Mouse (Mus musculus) spleen, adult 2 months (tissue): ENCODE data around the gene Phf5a. TPM values are rescaled to one million over a fixed set of nuclear protein-coding genes. Genes with fewer than 3 reads are reported as not detected.

Experiments
- DNase-seq, 2 experiments: peaks; one replicate each; pipeline versions ENCODE4 v3.0.0 to v3.0.0-alpha.2; 2012 to 2021; ENCODE audit warnings: low spot score in 2 of 2, low read depth in 1 of 2
- H3K27ac ChIP-seq: fragments of 200-500 bp; 2 replicates; pipeline ENCODE4 v1.5.1; 2012; ENCODE audit warnings: low read length, inconsistent platforms; ENCODE audit not compliant: insufficient read depth
- H3K27me3 ChIP-seq: fragments of 200-500 bp; 2 replicates; pipeline ENCODE4 v1.6.1; 2012; ENCODE audit warnings: mild to moderate bottlenecking, moderate library complexity, low read length, inconsistent platforms; ENCODE audit not compliant: control insufficient read depth, insufficient read depth
- H3K36me3 ChIP-seq: fragments of 200-500 bp; 2 replicates; pipeline ENCODE4 v1.6.1; 2012; ENCODE audit warnings: mild to moderate bottlenecking, low read length, inconsistent platforms; ENCODE audit not compliant: control insufficient read depth, insufficient read depth
- H3K4me1 ChIP-seq: fragments of 200-500 bp; 2 replicates; pipeline ENCODE4 v1.6.1; 2011; ENCODE audit warnings: inconsistent platforms; ENCODE audit not compliant: control insufficient read depth, insufficient read depth, insufficient read length
- H3K4me3 ChIP-seq: fragments of 200-500 bp; 2 replicates; pipeline ENCODE4 v1.5.1; 2011; ENCODE audit warnings: mild to moderate bottlenecking, inconsistent platforms; ENCODE audit not compliant: insufficient read depth, insufficient read length; ENCODE audit errors: extremely low read depth
- CTCF ChIP-seq: fragments of 200-500 bp; IDR thresholded peaks from 2 replicates; pipeline ENCODE4 v1.5.1; 2011; ENCODE audit warnings: mild to moderate bottlenecking, inconsistent platforms; ENCODE audit not compliant: insufficient read depth, insufficient read length, insufficient replicate concordance; ENCODE audit errors: extremely low read depth
- POLR2A ChIP-seq: fragments of 200-500 bp; IDR thresholded peaks from 2 replicates; pipeline ENCODE4 v1.6.1; 2011; ENCODE audit warnings: low read depth, low read length, inconsistent platforms
- WGBS: fragments of 180-500 bp; shearing (Covaris S2); methylation state at CpG from one replicate; pipeline ENCODE4 v1.1.7; 2018; 5-methylcytosine and 5-hydroxymethylcytosine counted together
- polyA plus RNA-seq: library from polyadenylated mRNA; depleted of rRNA; stranded (reverse); fragments of >200 nt; gene quantifications from 2 replicates; pipeline ENCODE4 v1.2.3, GENCODE M21; 2012

Phf5a gene
- polyA plus RNA-seq, 1 experiment = 29.8 TPM

GRCm38 (mm10) chr15:81897607-81898285 lies 26.0 kb upstream of the Phf5a start:
- Histone ChIP-seq H3K27ac (no peak overlapping the region), H3K27me3 (no peaks in the 10 kb centered on the region), H3K4me3 (no peak overlapping the region), H3K4me1 (no peaks in the 10 kb centered on the region), H3K36me3 (peaks cover 20% of the 10 kb centered on the region)
- DNase-seq = no peak
- no peak for TF ChIP-seq CTCF
- no peak for TF ChIP-seq POLR2A
- 93% methylated on average over 5 of the region's 5 CpGs for WGBS

- Histone ChIP-seq H3K27ac (no peak overlapping the region), H3K4me1 (no peaks in the 10 kb centered on the region), H3K4me3 (no peak overlapping the region), H3K36me3 (peaks cover 25% of the 10 kb centered on the region), H3K27me3 (no peaks in the 10 kb centered on the region)
- no peak for DNase-seq
- WGBS = 89% methylated on average over 2 of the region's 2 CpGs
- TF ChIP-seq CTCF (no peak), POLR2A (no peak)
These were observed 24.7 kb upstream of the Phf5a start for GRCm38 (mm10) chr15:81896407-81896806.

GRCm38 (mm10) chr15:81894002-81894401 lies 22.3 kb upstream of the Phf5a start:
- peaks cover 26% of the 10 kb centered on the region for H3K36me3 ChIP-seq
- no peaks in the 10 kb centered on the region for H3K27me3 ChIP-seq
- TF ChIP-seq POLR2A (no peak), CTCF (no peak)
- no peaks in the 10 kb centered on the region for H3K4me1 ChIP-seq
- WGBS = 93% methylated on average over 1 of the region's 1 CpGs
- DNase-seq = no peak
- no peak overlapping the region for H3K4me3 ChIP-seq
- H3K27ac ChIP-seq = no peak overlapping the region

GRCm38 (mm10) chr15:81891822-81892580 lies 20.3 kb upstream of the Phf5a start:
- Histone ChIP-seq H3K27me3 (no peaks in the 10 kb centered on the region), H3K4me3 (no peak overlapping the region), H3K36me3 (peaks cover 26% of the 10 kb centered on the region), H3K4me1 (no peaks in the 10 kb centered on the region), H3K27ac (no peak overlapping the region)
- WGBS = 82% methylated on average over 8 of the region's 8 CpGs
- DNase-seq = no peak
- no peak for TF ChIP-seq POLR2A

- H3K36me3 ChIP-seq = peaks cover 24% of the 10 kb centered on the region
- 88% methylated on average over 7 of the region's 7 CpGs for whole genome bisulfite sequencing
- no peaks in the 10 kb centered on the region for H3K4me1 ChIP-seq
- no peak overlapping the region for H3K27ac ChIP-seq
- H3K4me3 ChIP-seq = no peak overlapping the region
- TF ChIP-seq POLR2A (no peak), CTCF (no peak)
- H3K27me3 ChIP-seq = no peaks in the 10 kb centered on the region
- DNase-seq = no peak
These were observed 19.6 kb upstream of the Phf5a start for GRCm38 (mm10) chr15:81891140-81891802.

GRCm38 (mm10) chr15:81889175-81889574 lies 17.5 kb upstream of the Phf5a start:
- H3K27ac ChIP-seq = no peak overlapping the region
- H3K36me3 ChIP-seq = peaks cover 17% of the 10 kb centered on the region
- 91% methylated on average over 7 of the region's 7 CpGs for WGBS

More at GRCm38 (mm10) chr15:81889175-81889574, 17.5 kb upstream of the Phf5a start:
- Histone ChIP-seq H3K4me1 (no peaks in the 10 kb centered on the region), H3K27me3 (no peaks in the 10 kb centered on the region), H3K4me3 (no peak overlapping the region)
- TF ChIP-seq POLR2A = no peak
- TF ChIP-seq CTCF = no peak
- no peak for DNase-seq
